Mouse (Mus musculus): Measurements from ENCODE around the gene Tmem56. TPM values are rescaled to one million over a fixed set of nuclear protein-coding genes. Genes with fewer than 3 reads are reported as not detected.

Tmem56 gene
- total and polyA plus RNA-seq, 2 experiments from 2014 or later = 3.9 to 15.5 TPM

GRCm38 (mm10) chr3:121307532-121308234, 24.8 kb upstream of the Tmem56 start:
- no peak overlapping the region for H3K4me2 ChIP-seq (ENCODE audit: low read depth)
- no peak overlapping the region for H3K27ac ChIP-seq (ENCODE audit: low read depth, low read length)
- no peaks in the 10 kb centered on the region for H3K4me1 ChIP-seq (ENCODE audit: insufficient read depth)
- H3K9me3 ChIP-seq (ENCODE audit: low read length) = no peaks in the 10 kb centered on the region
- WGBS = 78% methylated on average over 7 of the region's 7 CpGs
- H3K36me3 ChIP-seq (ENCODE audit: insufficient read depth) = no peaks in the 10 kb centered on the region
- no peaks in the 10 kb centered on the region for H3K27me3 ChIP-seq (ENCODE audit: insufficient read depth, low read length)
- no peak overlapping the region for H3K9ac ChIP-seq
- H3K4me3 ChIP-seq (ENCODE audit: low read depth, low read length) = no peak overlapping the region
- ATAC-seq (peak; percentile 86), DNase-seq (peak; percentile 89)
- peak; percentile 100 for TF ChIP-seq CTCF (IDR thresholded peaks at IDR 0.05; ENCODE audit: low read depth)

- Histone ChIP-seq H3K9ac (no peak overlapping the region), H3K27ac (ENCODE audit: low read depth, low read length) (no peak overlapping the region), H3K36me3 (ENCODE audit: insufficient read depth) (no peaks in the 10 kb centered on the region), H3K27me3 (ENCODE audit: insufficient read depth, low read length) (no peaks in the 10 kb centered on the region), H3K4me2 (ENCODE audit: low read depth) (no peak overlapping the region), H3K9me3 (ENCODE audit: low read length) (no peaks in the 10 kb centered on the region), H3K4me3 (ENCODE audit: low read depth, low read length) (no peak overlapping the region), H3K4me1 (ENCODE audit: insufficient read depth) (no peaks in the 10 kb centered on the region)
- 94% methylated on average over 7 of the region's 7 CpGs for WGBS
- ATAC-seq (no peak; the same call in 1 of the 2 replicates), DNase-seq (no peak)
- peak; percentile 38 for TF ChIP-seq CTCF (IDR thresholded peaks at IDR 0.05; ENCODE audit: low read depth)
Observed at GRCm38 (mm10) chr3:121306641-121307040, 23.7 kb upstream of the Tmem56 start.

DNA sequence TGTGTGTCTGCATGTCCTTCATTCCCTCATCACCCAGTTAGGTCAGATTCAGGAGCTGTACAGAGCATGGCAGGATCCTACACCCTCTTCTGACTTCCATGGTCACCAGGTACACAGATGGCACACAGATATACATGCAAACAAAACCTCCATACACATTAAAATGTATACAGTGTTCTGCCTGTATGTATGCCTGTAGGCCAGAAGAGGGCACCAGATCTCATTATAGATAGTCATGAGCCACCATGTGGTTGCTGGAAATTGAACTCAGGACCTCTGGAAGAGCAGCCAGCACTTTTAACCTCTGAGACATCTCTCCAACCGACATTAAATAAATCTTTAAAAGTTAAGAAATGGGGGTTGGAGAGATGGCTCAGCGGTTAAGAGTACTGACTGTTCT, 11.3 kb upstream of the Tmem56 start:
- peak; percentile 27; the same call in 1 of the 2 replicates for TF ChIP-seq CTCF (IDR thresholded peaks at IDR 0.05; ENCODE audit: low read depth)
- Histone ChIP-seq H3K36me3 (ENCODE audit: insufficient read depth) (no peaks in the 10 kb centered on the region), H3K9ac (no peak overlapping the region), H3K27me3 (ENCODE audit: insufficient read depth, low read length) (no peaks in the 10 kb centered on the region), H3K4me1 (ENCODE audit: insufficient read depth) (0 out of 2 replicates have a peak, but pooled peaks cover 3% of the 10 kb centered on the region), H3K9me3 (ENCODE audit: low read length) (no peaks in the 10 kb centered on the region), H3K4me3 (ENCODE audit: low read depth, low read length) (no peak overlapping the region), H3K27ac (ENCODE audit: low read depth, low read length) (no peak overlapping the region), H3K4me2 (ENCODE audit: low read depth) (no peak overlapping the region)
- ATAC-seq (no peak), DNase-seq (no peak)
- 92% methylated on average over 2 of the region's 2 CpGs for WGBS

DNA sequence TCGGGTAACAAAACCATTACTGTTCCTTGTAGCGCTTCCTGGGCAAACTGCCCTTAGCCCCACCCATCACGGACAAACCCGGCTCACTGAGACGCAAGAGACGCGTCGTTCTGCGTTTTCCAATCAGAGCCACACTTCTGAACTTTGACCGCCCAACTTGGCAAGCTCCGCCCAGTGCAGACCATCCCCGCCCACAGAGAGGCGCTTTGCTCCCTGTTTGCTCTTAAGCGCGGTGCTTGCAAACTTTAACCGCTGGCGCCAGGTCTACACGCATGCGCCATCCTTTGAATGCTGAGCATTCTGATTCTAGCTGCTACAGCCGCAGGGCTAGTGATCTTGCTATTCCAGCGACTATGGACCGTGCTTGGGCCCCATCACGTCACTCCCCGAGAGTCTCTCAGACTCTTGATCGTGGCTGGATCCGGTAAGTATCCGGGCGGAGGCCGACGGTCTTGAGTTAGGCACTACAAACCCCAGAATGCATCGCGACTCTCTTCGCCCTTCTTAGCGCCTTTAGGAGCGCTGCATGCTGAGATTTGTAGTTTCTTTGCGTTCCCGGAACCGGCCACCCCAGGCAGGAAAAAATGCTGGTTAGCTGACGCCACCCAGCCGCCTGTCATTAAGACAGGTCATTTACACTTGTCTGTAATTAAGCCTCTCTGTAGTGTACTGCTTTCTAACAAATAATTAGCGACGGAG, 8.8 kb upstream of the Tmem56 start, which contains the start of gene Alg14:
TSS of gene Alg14 (plus strand) at position 214 of the 699 bp plus-strand sequence.
- peak; percentile 51 for TF ChIP-seq CTCF (IDR thresholded peaks at IDR 0.05; ENCODE audit: low read depth)
- peak within 1 kb of the TSS; percentile 47 for H3K4me2 ChIP-seq (ENCODE audit: low read depth)
- H3K9ac ChIP-seq = peak within 1 kb of the TSS; percentile 60
- 0 out of 2 replicates have a peak, but pooled peaks cover 3% of the 10 kb centered on the region for H3K4me1 ChIP-seq (ENCODE audit: insufficient read depth)
- H3K27me3 ChIP-seq (ENCODE audit: insufficient read depth, low read length) = no peaks in the 10 kb centered on the region
- DNase-seq (peak; percentile 99), ATAC-seq (peak; percentile 96)
- H3K4me3 ChIP-seq (ENCODE audit: low read depth, low read length) = peak within 1 kb of the TSS; percentile 67
- H3K36me3 ChIP-seq (ENCODE audit: insufficient read depth) = no peaks in the 10 kb centered on the region
- WGBS = under 1% methylated on average over 42 of the region's 42 CpGs
- no peaks in the 10 kb centered on the region for H3K9me3 ChIP-seq (ENCODE audit: low read length)
- peak within 1 kb of the TSS; percentile 91 for H3K27ac ChIP-seq (ENCODE audit: low read depth, low read length)

- no peak for DNase-seq
- Histone ChIP-seq H3K9ac (peak overlapping the region; percentile 60; the same call in 1 of the 2 replicates), H3K27ac (ENCODE audit: low read depth, low read length) (peak overlapping the region; percentile 91), H3K36me3 (ENCODE audit: insufficient read depth) (no peaks in the 10 kb centered on the region), H3K4me3 (ENCODE audit: low read depth, low read length) (peak overlapping the region; percentile 67), H3K4me1 (ENCODE audit: insufficient read depth) (0 out of 2 replicates have a peak, but pooled peaks cover 3% of the 10 kb centered on the region), H3K27me3 (ENCODE audit: insufficient read depth, low read length) (no peaks in the 10 kb centered on the region), H3K4me2 (ENCODE audit: low read depth) (peak overlapping the region; percentile 47), H3K9me3 (ENCODE audit: low read length) (no peaks in the 10 kb centered on the region)
- ATAC-seq = no peak
- WGBS = 6% methylated on average over 7 of the region's 7 CpGs
- TF ChIP-seq CTCF (IDR thresholded peaks at IDR 0.05; ENCODE audit: low read depth) = no peak
Observed at GRCm38 (mm10) chr3:121291225-121291559, 8.3 kb upstream of the Tmem56 start.

GRCm38 (mm10) chr3:121290681-121291080, 7.8 kb upstream of the Tmem56 start:
- WGBS = 70% methylated on average over 8 of the region's 8 CpGs
- Histone ChIP-seq H3K4me1 (ENCODE audit: insufficient read depth) (0 out of 2 replicates have a peak, but pooled peaks cover 3% of the 10 kb centered on the region), H3K36me3 (ENCODE audit: insufficient read depth) (no peaks in the 10 kb centered on the region), H3K9ac (peak overlapping the region; percentile 60; the same call in 1 of the 2 replicates), H3K27ac (ENCODE audit: low read depth, low read length) (peak overlapping the region; percentile 91; the same call in 1 of the 2 replicates), H3K4me3 (ENCODE audit: low read depth, low read length) (peak overlapping the region; percentile 67), H3K4me2 (ENCODE audit: low read depth) (peak overlapping the region; percentile 47), H3K27me3 (ENCODE audit: insufficient read depth, low read length) (no peaks in the 10 kb centered on the region), H3K9me3 (ENCODE audit: low read length) (no peaks in the 10 kb centered on the region)
- DNase-seq (no peak), ATAC-seq (no peak)
- no peak for TF ChIP-seq CTCF (IDR thresholded peaks at IDR 0.05; ENCODE audit: low read depth)

DNA sequence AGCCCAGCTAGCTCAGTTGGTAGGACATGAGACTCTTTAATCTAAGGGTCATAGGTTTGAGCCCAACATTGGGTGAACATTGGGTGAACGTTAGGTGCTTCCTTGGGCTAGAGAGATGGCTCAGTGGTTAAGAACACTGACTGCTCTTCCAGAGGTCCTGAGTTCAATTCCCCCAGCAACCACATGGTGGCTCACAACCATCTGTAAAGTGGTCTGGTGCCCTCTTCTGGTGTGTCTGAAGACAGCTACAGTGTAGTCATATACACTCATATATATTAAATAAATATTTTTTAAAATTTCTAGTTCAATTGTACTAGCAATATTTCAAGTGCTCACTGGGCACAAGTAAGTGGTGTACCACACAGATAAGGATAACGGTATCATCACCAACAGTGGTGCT, 4.3 kb upstream of the Tmem56 start:
- DNase-seq (no peak), ATAC-seq (no peak)
- Histone ChIP-seq H3K27me3 (ENCODE audit: insufficient read depth, low read length) (no peaks in the 10 kb centered on the region), H3K4me3 (ENCODE audit: low read depth, low read length) (no peak overlapping the region), H3K4me1 (ENCODE audit: insufficient read depth) (no peaks in the 10 kb centered on the region), H3K9ac (no peak overlapping the region), H3K9me3 (ENCODE audit: low read length) (no peaks in the 10 kb centered on the region), H3K27ac (ENCODE audit: low read depth, low read length) (no peak overlapping the region), H3K4me2 (ENCODE audit: low read depth) (no peak overlapping the region), H3K36me3 (ENCODE audit: insufficient read depth) (no peaks in the 10 kb centered on the region)
- TF ChIP-seq CTCF (IDR thresholded peaks at IDR 0.05; ENCODE audit: low read depth) = peak; percentile 39; the same call in 1 of the 2 replicates
- WGBS = 92% methylated on average over 2 of the region's 2 CpGs

Data from forebrain, postnatal 0 days (tissue).